Mouse (Mus musculus): ENCODE measurements around the gene Mtus2. TPM values are rescaled to one million over a fixed set of nuclear protein-coding genes. Genes with fewer than 3 reads are reported as not detected.
A peak's percentile ranks its signal among the peaks of the same experiment; 100 is the strongest.
"Not testable (repeated sequence)": the region's sequence is repeated elsewhere in the genome, so short reads cannot be mapped to it uniquely, and the experiment has no call there.

The Mtus2 gene
- total RNA-seq, 4 experiments from 2014 or later: 0.07 to 0.31 TPM; not detected in 2

- DNase-seq (ENCODE audit: low spot score in 2 of 2): no peak
Measured at GRCm38 (mm10) chr5:148108314-148108713, 151.2 kb downstream of the Mtus2 start.

- no peak for DNase-seq (ENCODE audit: low spot score in 2 of 2)
Measured at GRCm38 (mm10) chr5:148115207-148115817, 158.2 kb downstream of the Mtus2 start.

- no peak for DNase-seq (ENCODE audit: low spot score in 2 of 2)
Measured at GRCm38 (mm10) chr5:148124354-148124753, 167.2 kb downstream of the Mtus2 start.

- DNase-seq (ENCODE audit: low spot score in 2 of 2): peak; percentile 12 to 37
Measured at GRCm38 (mm10) chr5:148130691-148131457, 173.8 kb downstream of the Mtus2 start.

- DNase-seq (ENCODE audit: low spot score in 2 of 2): no peak
Measured at GRCm38 (mm10) chr5:148131458-148132131, 174.5 kb downstream of the Mtus2 start.

GRCm38 (mm10) chr5:148133448-148134060 lies 176.4 kb downstream of the Mtus2 start:
- no peak for DNase-seq (ENCODE audit: low spot score in 2 of 2)

- no peak for DNase-seq (ENCODE audit: low spot score in 2 of 2)
Measured at GRCm38 (mm10) chr5:148141662-148142061, 184.5 kb downstream of the Mtus2 start.

- no peak for DNase-seq (ENCODE audit: low spot score in 2 of 2)
Measured at GRCm38 (mm10) chr5:148146200-148146823, 189.2 kb downstream of the Mtus2 start.

GRCm38 (mm10) chr5:148151894-148152599 lies 194.9 kb downstream of the Mtus2 start:
- DNase-seq (ENCODE audit: low spot score in 2 of 2): no peak

GRCm38 (mm10) chr5:148152600-148153402 lies 195.7 kb downstream of the Mtus2 start:
- no peak for DNase-seq (ENCODE audit: low spot score in 2 of 2)

GRCm38 (mm10) chr5:148153403-148153713 lies 196.2 kb downstream of the Mtus2 start:
- no peak for DNase-seq (ENCODE audit: low spot score in 2 of 2)

GRCm38 (mm10) chr5:148154727-148155126 lies 197.6 kb downstream of the Mtus2 start:
- DNase-seq (ENCODE audit: low spot score in 2 of 2): no peak

GRCm38 (mm10) chr5:148159328-148159727 lies 202.2 kb downstream of the Mtus2 start:
- DNase-seq (ENCODE audit: low spot score in 2 of 2): no peak

- DNase-seq (ENCODE audit: low spot score in 2 of 2): no peak
Measured at GRCm38 (mm10) chr5:148160529-148161154, 203.5 kb downstream of the Mtus2 start.

- no peak for DNase-seq (ENCODE audit: low spot score in 2 of 2)
Measured at GRCm38 (mm10) chr5:148165111-148165510, 208.0 kb downstream of the Mtus2 start.

GRCm38 (mm10) chr5:148175091-148175490 lies 218.0 kb downstream of the Mtus2 start:
- DNase-seq (ENCODE audit: low spot score in 2 of 2): no peak

GRCm38 (mm10) chr5:148175742-148176426 lies 218.8 kb downstream of the Mtus2 start:
- DNase-seq (ENCODE audit: low spot score in 2 of 2): no peak

GRCm38 (mm10) chr5:148176539-148176938 lies 219.4 kb downstream of the Mtus2 start:
- not testable (repeated sequence) for DNase-seq (ENCODE audit: low spot score in 2 of 2)

- no peak for DNase-seq (ENCODE audit: low spot score in 2 of 2)
Measured at GRCm38 (mm10) chr5:148179231-148179630, 222.1 kb downstream of the Mtus2 start.
